Mouse (Mus musculus): ENCODE measurements around the gene Serpine2.

DNA sequence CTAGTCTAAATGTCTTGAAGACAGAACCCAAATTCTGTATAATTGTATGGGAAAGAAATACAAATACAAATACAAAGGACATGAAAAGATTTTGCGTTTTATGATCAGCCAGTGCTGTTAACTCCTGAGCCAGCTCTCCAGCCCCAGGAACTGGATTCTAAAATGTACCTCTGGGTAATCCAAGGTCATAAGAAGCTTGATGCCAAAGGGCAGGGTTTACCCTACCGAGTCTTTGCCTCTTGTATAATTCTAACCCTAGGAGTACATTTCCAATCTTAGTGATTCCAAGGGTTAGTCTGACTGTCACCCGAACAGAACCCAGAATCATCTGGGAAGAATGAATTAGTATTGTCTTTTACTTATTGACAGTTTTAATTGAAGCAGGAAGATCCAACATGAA, 45.5 kb downstream of the Serpine2 start:
- no peak for TF ChIP-seq CTCF (IDR thresholded peaks at IDR 0.05; ENCODE audit: low read depth)
- TF ChIP-seq EP300 (IDR thresholded peaks at IDR 0.05; ENCODE audit: low read depth) = no peak
